Mouse (Mus musculus): ENCODE measurements around the gene Rufy4.

Gene Rufy4

DNA sequence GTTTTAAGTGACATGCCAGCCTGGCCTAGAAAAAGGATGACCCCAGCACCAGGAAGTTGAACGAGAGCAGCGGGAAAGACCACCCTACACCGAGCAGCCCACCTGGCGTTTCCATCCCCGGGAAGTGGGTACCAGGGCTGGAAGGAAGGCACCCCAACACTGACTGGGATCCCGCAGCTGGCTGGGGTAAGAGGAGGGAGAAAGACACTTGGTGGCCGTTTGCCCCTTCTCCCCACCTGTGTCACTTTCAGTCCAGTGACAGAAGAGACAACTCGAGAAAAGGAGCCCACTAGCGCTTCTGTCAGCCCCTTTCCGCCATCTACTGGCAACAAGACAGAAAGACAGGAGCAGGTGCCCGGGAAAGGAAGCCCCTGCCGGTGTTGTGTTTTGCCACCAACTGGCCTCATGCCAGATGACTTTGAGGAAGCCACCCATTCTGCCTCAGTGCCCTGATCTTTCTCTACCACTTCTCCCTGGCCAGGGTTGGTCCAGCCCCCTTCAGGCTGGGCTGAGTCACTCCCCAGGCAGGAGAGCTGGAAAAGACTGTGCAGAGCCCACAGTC is at the start of gene Rufy4:
Rufy4 (plus strand) TSS at position 551 of the 562 bp plus-strand sequence.
- DNase-seq (ENCODE audit: extremely low spot score, low spot score), result peak; percentile 79

DNA sequence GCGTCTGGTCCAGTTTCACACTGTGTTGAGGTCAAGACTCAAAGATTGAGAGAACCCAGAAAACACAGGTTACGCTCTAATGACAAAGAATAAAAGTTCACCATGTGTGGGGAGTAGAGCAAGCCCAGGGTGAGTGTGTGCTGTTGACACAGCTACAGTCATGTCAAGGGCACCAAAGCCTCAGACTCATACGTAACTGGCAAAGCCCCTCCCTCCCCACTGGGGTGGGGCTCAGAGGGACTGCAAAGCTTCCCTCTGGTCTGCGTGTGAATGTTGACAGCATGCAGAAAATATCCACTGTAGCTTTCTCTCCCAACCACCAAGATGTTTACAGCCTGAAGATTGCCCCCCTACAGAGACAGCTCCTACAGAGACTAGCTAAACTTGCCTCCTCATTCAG is 49.1 kb upstream of the Rufy4 start:
- no peak for DNase-seq (ENCODE audit: extremely low spot score, low spot score)

DNA sequence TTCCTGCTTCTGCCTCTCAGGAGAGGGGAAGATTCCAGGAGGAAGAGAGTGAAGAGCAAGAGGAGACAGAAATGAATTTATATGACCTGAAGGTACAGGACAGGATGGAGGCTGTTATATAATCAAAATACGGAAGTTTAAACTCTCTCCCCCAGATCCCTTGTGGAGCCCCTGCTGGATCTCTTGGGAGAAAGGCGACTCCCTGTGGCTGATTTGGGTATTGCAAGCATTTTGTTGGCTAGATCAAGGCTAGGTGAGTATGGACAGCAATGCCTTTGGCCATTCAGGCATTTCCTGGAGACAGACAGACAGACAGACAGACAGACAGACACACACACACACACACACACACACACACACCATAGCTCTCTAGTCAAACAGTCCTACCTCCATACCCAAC is 48.0 kb upstream of the Rufy4 start:
- peak; percentile 81 for DNase-seq (ENCODE audit: extremely low spot score, low spot score)

DNA sequence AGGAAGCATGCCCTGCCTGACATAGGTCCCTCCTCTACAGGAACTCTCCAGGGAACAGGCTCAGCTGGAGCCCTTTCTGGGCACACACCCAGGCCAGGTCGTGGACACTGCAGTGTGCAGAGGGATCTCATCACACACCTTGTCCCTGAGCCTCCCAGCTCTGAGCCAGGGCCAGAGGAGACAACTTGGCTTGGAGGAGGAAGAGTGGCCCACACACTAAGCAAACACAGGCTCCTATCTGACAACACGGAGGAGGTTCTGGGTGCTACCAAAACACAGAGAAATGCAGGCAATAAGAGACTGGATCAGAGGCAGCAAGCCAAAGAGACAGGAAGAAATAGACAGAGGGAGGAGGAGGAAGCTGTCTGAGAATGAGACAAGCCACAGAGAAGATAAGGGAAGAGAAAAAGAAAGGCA is 43.8 kb upstream of the Rufy4 start:
- no peak for DNase-seq (ENCODE audit: extremely low spot score, low spot score)

DNA sequence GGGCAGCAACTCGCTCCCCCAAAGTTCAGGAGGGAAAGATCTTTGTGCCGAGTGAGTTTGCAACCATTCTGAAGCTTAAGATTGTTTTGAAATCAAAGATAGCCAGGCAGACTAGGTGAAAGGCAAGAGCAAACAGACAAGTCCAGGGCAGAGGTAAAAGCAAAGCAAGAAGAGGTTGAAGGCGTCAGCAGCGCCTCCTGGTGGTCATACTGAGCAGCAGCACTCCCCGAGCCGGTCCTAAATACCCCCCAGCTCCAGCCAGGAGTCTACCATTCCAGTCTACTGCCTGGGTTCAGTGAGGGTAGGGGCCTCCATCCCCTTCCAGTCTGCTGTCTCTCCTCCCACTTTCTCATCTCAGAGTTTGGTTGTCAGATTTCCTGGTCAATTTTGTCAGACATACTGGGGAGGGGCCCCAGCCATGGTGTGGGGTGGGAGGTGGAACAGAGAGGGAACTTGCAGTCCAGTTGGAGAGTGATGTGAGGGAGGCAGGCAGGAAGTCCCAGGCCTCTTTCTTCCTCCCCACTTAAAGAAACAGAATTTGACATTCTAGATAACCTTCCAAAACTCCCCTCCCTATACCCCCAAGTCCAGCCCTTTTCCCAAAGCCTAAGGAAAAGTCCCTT is 42.4 kb upstream of the Rufy4 start:
- peak; percentile 59 for DNase-seq (ENCODE audit: extremely low spot score, low spot score)

DNA sequence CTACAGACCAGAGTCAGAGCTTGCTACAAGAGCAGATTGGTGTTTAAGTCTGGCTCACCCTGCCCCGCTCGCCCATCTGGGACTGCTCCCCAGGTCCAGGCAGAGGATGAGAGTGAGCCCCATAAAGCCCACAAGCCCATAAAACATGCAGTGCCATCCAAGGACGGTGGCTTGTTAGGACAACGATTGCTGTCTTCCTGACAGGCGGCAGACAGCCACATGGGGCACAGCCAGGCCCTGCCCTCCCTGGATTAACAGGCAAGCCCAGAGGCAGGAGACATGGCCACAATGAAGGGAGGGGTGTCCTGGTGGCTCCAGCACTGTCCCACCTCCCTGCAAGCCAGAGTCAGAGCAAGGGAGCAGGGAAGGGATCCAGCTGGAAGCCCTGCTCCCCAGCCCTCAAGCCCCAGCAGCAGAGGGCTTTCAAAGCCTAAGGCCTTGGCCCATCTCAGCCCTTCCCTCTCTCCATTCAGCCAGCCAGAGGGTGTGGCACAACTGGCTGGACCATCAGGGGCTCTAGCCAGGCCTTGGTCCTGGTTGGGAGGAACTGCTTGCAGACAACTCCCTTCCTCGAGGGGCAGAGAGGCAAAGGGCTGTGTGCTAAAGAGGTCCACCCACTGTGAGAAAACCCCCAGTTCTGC is 41.2 kb upstream of the Rufy4 start:
- no peak for DNase-seq (ENCODE audit: extremely low spot score, low spot score)

DNA sequence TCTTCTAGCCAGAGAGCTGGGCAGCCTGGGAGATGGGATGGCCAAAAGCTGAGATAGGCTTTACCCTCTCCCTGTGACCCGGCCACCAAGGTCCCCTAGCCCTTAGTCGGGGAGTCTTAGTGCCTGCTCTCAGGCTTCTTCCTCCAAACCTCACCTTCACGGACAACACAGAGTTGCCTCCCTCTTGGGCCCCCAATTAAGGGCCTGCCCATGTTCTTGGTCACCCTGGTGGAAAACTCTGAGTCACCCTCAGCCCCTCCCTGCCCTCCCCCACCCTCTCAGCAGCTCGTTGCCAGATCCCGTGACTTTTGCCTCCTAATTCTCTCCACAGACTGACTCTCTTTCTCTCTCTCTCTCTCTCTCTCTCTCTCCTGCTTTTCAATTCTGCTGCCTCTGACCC is 40.6 kb upstream of the Rufy4 start:
- no peak for DNase-seq (ENCODE audit: extremely low spot score, low spot score)

DNA sequence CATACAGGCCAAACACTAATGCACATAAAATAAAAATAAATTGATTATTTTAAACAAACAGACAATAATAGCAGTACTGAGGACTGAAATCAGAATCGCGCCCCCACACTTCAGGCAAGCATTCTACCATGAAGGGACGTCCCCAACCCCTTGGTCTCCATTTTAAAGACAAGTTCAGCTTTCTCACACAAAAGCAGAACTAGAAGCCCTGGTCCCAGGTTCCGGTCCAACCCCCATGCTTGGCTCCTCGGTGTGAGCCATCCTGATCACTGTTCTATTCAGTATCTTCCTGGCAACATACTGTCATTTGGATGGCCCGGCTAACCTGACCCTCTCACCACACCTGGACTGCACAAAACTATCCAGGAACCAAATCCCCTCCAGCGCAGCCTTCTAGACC is 39.8 kb upstream of the Rufy4 start:
- DNase-seq (ENCODE audit: extremely low spot score, low spot score), result no peak

DNA sequence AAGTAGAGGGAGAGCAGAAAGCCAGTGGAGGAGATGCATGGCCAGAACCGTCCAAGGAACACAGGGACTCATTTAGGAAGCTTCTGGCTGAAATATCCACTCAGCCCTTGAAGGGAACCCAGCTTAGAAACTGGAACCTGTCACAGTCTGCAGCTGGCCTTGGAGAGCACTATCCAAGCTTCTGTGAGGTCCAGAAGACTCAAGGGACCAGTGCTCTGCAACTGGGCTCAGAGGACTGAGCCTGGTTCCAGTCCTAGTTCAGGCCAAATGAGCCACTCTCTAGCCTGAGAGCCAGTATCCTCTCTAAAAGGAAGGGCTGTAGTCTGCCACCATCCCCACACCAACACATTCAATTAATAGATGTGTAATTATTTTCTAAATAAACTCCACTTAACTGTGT is 36.8 kb upstream of the Rufy4 start:
- no peak for DNase-seq (ENCODE audit: extremely low spot score, low spot score)

DNA sequence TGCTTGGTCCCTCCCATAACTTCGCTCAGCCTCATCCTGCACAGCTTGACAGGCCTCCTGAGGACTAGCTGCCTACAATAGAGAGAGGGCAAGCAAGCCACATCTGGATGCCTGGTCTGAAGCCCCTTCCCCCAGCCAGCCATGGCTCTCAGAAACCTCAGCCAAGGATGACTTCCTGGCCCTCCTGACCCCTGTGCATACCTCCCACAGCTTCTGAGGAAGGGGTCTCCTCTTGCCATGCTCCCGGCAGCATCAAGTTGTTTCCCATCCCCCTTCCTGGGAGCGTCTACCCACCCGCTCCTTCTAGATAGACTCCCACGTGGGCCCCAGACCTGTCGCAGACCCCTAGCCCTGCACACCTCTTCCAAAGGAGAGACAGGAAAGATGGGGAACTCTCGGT is 35.0 kb upstream of the Rufy4 start:
- DNase-seq (ENCODE audit: extremely low spot score, low spot score), result peak; percentile 40

DNA sequence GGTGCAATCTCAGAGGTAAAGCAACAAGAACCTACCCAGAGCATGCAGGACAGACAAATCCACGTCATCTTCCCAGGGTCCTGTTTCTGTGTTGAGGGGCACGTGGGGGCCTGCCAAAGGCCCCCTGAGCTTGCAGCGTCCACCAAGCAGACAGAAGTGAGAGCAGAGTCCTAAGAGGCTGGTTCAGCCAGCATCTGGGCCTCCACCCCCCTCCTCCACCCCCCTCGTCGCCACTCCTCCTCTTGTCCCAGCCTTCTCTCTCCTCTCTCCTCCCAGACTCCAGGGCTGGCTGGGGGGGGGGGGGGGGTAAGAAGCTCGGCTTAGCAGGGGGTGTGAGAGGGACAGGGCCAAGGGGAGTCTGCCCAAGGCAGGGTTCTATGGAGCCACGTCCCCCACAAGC is 34.2 kb upstream of the Rufy4 start:
- peak; percentile 58 for DNase-seq (ENCODE audit: extremely low spot score, low spot score)

DNA sequence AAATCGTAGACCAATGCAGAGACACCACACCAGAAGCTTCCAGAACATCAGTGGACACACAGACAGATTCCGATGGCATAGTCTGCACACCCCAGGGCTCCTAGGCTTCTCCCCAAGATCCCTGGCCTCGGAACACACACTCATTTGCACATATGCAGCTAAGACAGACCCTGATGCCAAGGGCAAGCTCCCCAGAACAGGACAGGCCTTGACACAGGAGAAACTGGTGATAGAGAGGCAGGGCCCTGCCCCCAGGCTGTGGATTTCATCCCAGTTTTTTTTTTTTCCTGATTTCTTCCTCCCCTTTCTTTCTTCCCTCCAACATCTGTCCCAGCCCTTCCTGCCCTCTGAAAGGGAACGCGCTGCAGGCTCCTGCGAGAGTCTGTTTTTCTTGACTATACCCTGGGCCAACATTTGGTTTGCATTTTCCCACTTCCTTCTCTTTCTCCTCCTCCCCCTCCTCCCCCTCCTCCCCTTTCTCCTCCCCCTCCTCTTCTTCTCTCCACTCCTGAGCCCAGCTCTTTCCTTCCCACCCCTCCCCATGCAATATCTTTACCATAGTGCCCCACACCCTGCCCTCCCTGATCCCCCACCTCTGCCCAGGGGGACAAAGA is 33.6 kb upstream of the Rufy4 start:
- peak; percentile 51 for DNase-seq (ENCODE audit: extremely low spot score, low spot score)

DNA sequence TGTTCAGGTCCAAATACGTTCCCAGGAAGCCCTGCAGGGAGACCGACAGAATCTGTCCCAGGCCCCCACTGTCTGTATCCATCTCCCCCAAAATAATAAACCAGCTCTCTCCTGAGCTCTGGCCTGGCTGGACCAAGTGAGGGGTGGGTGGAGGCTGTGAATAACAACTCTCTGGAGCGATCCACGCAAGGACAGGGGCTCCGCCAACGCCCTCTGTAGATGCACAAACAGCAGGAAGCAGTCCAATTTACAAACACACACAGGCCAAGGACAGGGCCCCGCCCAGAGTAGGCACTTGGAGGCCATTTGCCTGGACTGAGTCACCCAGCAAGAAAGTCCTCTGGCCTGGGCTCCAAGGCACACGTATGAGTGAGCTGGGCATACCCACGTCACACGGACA is 33.1 kb upstream of the Rufy4 start:
- DNase-seq (ENCODE audit: extremely low spot score, low spot score), result no peak

DNA sequence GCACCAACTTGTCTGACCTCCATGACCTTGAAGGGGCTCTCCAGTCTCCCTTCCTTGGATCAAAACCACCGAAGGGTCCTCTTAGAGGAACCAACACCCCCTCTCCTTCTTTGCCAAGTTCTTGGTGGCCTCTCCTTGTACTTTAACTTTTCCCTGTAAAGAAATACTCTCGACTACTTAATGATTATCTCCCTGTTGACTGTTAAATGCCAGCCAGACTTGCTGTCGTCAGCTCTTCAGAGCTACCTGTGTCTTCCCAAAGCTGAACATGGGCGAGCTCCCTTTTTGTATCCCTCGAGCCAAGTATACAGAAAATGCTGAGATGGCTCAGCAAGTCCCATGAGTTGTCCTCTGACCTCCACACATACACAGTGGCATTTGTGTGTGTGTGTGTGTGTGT is 31.9 kb upstream of the Rufy4 start:
- DNase-seq (ENCODE audit: extremely low spot score, low spot score), result no peak

DNA sequence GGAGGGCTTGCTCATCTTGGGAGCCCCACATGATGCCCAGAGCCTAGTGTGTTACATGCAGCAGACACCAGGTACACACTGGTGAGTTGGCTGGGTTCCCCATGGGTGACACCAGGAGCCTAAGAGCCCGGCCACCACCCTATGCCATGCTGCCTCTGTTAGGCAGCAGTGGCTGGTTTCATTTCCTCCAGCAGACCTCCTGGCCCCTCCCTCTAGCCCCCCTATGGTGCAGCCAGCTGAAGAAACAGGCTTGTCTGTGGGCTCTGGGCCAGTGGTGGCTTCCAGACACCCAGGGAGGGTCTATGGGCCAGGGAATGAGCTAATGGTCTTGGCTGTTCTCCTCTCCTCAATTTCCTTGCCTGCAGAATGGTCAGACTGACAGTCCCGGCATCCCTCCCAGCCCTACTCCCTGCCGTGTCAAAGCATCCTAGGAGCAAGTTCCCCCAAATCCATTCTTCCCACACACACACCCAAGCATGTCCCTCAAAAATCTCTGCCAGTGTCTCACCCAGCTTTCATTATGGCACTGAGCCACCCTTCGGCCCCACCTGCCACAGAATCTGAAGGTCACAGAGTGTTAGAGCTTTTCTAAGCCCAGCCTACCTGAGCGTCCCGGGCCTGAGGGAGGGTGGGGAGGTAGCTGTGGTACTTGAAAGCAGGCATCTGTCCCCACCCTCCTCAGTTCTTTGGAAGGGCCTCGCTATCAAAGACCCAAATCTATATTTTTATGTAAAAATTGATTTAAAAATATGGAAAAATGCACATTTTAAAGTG is 30.7 kb upstream of the Rufy4 start:
- peak; percentile 65 for DNase-seq (ENCODE audit: extremely low spot score, low spot score)

DNA sequence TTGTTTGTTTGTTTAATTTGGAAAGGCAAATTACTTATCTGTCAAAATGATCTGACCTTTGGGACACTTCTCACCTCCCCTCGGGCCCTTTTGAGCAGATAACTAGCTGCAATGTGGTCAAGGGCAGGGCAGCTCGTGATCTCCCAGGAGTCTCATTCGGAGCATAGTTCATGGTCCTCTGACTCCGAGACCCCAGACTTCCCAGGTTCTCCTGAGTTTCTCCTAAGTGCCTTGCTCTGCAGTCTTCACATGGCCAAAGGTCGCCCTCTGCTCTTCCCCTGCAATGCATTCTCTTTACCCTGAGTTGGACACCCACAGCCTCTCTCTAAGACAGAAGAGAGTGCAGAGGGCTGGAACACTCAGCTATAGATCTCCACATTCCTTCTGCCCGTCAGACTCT is 30.0 kb upstream of the Rufy4 start:
- no peak for DNase-seq (ENCODE audit: extremely low spot score, low spot score)

DNA sequence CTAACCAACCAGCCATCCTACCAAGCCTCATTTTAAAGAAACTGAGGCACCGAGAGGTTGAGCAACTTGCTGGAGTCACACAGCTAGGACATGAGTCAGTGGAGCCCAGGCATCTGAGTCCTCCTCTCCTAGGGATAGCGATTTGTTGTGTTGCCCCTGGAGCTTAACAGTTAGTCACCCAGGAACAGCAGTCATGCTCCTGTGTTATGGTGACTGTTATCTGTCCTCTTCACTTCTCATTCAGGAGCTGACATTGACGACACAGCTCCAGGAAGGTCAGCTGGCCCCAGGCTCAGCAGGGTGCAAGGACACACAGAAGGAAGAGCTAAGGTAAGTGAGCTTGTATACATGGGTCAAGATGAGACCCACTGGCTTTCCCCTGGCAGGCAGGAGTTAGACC is 29.6 kb upstream of the Rufy4 start:
- DNase-seq (ENCODE audit: extremely low spot score, low spot score), result no peak

DNA sequence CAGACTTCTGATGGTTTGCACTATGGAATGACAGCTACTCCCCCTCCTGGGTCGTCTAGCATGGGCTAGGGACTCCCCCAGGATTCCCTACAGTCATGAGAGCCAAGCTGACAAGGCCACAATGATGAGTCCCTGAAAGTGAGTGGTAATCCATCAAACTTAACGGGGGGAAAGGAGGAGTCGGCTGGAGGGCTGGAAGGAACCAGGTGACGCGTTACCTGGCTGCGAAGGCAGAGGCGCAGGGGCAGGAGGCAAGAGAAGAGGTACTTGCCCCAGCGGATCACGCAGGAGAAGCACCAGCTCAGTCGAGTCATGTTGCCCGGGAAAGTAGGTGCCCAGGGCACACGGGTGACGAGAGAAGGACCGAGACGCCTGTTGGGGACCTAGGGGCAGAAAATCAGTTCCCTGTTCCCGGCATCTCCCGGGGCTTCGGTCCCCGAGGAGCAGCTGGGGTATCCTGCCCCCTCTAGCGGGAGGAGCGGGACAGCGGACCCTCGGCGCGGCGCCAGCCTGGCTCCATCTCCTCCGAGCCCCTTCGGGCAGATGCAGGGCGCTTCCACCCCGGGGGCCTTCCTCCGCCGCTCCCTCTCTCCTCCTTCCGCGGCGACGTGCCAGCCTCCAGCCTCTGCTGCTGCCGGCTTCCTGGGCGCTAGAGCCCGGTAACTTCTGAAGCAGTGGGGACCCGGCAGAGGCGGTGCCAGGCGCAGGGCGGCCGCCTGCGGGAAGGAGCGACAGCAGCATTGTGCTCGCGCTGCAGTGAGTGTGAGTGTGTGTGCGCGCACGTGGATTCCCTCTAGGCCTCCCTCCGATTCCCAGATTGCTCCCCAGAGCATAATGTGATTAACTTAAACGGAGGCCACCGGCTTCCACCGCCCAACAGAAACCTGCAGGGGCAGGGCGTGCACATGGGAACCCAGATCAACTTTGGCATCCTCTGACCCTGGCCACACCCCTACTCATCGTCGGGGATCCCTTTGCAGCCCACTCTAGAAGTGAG is 27.0 kb upstream of the Rufy4 start:
- peak; percentile 82 for DNase-seq (ENCODE audit: extremely low spot score, low spot score)

DNA sequence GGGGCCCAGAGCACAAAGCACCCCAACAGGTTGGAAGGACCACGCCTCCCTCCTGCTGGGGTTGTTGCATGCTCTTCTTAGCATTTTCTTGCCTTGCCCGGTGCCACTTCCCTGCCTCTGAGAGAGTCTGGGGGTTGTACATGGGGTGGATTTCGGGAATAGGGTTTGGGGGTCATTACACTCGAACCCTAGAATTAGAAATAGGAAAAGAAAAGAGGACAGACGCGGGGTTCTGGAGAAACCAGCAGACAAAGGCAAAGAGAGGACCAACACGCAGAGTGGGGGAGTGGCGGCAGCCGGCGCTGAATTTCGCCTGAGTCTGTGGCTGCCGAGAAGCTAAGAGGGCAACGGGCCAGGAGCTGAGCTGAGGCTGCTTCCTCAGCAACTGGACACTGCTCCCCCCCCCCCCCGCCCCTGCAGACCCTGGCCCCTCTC is 26.3 kb upstream of the Rufy4 start:
- peak; percentile 66 for DNase-seq (ENCODE audit: extremely low spot score, low spot score)

DNA sequence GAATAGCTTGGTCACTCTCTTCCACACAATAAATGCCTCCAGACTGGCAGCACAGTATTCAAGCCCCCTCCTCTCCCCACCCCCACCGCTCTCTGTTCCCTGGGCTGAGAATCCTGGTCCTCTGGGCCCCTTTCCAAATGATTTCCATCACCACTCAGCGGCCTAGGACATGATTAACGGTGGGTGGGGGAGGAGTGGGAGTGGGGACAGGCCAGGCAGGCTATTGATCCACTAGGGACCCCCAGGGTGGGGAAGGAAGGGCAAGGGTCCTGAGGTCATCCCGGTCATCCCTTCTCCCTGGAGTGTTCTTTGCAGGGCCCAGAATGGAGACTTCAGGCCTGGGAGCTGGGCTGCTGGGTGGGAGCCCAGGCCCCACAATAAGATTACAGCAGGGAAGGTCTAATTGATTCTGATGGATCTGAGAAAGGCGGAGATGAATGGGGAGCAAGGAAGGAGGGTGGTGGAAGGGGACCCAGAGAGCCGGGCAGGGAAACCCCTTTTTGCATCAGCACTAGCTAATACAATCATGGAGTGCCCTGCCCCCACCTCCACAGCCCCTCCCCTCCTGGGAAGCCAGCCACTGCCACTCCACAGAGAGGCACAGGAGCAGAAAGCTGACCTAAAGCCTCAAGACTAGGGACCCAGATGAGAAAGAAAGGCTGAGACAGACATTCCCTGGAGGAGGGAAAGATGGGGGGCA is 21.5 kb upstream of the Rufy4 start:
- peak; percentile 76 for DNase-seq (ENCODE audit: extremely low spot score, low spot score)
